Mouse (Mus musculus) common myeloid progenitor, adult 5-6 weeks (primary cell): ENCODE data around the gene Stpg2. TPM values are rescaled to one million over a fixed set of nuclear protein-coding genes. Genes with fewer than 3 reads are reported as not detected.
"Not testable (repeated sequence)": the region's sequence is repeated elsewhere in the genome, so short reads cannot be mapped to it uniquely, and the experiment has no call there.

Experiments
- ATAC-seq: replicated peaks from 2 replicates; pipeline ENCODE4 v1.8.0; 2016; ENCODE audit warnings: low read depth, mild to moderate bottlenecking, moderate TSS enrichment, inconsistent platforms; ENCODE audit not compliant: poor library complexity, severe bottlenecking
- total RNA-seq: library from RNA; stranded (forward); fragments of 200-1000, 187-1606 nt; gene quantifications from 2 replicates; pipeline ENCODE4 v1.2.3, GENCODE M21; 2017

Stpg2 gene
- total RNA-seq, 1 experiment from 2014 or later = not detected

GRCm38 (mm10) chr3:139704238-139704637 lies 498.7 kb downstream of the Stpg2 start:
- not testable (repeated sequence) for ATAC-seq

GRCm38 (mm10) chr3:139707396-139707795 lies 501.9 kb downstream of the Stpg2 start:
- ATAC-seq = not testable (repeated sequence)

GRCm38 (mm10) chr3:139709794-139710193 lies 504.3 kb downstream of the Stpg2 start:
- ATAC-seq = no peak

- no peak for ATAC-seq
Measured at GRCm38 (mm10) chr3:139728751-139729150, 523.3 kb downstream of the Stpg2 start.

GRCm38 (mm10) chr3:139729248-139729647 lies 523.8 kb downstream of the Stpg2 start:
- ATAC-seq = no peak

- ATAC-seq = no peak
Measured at GRCm38 (mm10) chr3:139733156-139733555, 527.7 kb downstream of the Stpg2 start.

GRCm38 (mm10) chr3:139739388-139739787 lies 533.9 kb downstream of the Stpg2 start:
- no peak for ATAC-seq

Other genes with a start within 250 kb of the Stpg2 start
- gene Rap1gds1, start 130.5 kb upstream of the Stpg2 start, total RNA-seq = 29.4 and 32.2 TPM in 2 replicates